Mouse (Mus musculus): ENCODE results near the gene Lrrc56.

DNA sequence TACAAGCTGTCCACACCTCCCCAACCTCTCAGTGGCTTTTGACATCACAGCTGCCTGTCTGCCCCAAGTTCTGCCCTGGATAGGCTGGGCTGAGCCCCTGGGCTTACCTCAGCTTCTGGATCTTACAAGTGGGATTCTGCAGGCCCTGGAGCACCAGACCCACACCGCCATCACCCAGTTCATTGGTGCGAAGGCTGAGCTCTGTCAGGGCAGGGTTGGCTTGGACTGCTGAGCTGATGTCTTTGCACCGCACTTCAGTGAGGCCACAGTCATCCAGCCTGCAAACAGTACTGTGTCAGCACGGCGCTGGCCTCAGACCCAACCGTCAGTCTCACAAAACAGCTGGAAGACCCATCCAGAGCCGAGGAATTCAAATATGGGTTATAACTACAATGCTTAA, 29.6 kb upstream of the Lrrc56 start:
- TF ChIP-seq CTCF (conservative IDR thresholded peaks at IDR 0.05; ENCODE audit: low read length) (no peak), POU5F1 (IDR thresholded peaks at IDR 0.05; ENCODE audit: borderline replicate concordance, low read length) (no peak), NANOG (IDR thresholded peaks at IDR 0.05; ENCODE audit: borderline replicate concordance, low read length) (no peak)
